9 mouse cellular contexts compared by ENCODE assay signal in the genomic region with DNA sequence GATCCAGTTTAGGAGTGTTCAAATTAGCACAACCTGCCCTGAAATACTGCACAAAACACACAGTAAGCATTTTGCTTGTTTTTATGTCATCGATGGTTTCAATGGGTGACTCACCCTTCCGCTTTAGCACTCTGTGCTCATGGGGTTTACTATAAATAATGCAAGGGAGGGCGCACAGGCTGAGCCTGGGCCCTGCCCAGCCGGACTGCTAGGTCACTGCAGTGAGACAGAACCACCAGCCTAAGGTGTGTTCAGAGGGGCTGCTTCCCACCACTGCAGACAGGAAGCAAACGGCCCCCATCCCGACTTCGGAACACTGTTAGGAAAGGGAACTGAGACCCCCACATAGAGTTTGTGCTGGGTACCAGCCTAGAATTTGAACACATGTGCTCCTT. TPM values are rescaled to one million over a fixed set of nuclear protein-coding genes. Genes with fewer than 3 reads are reported as not detected.
DNase-seq lines count a peak whose midpoint lies in the region; ATAC-seq and TF ChIP-seq lines count a peak whose summit lies in the region.
"Had no signal": no experiment of that assay in that cellular context is flagged by ENCODE, and none has a peak within 500 bp of the region (broad histone marks: within the 10 kb centered on the region; RNA-seq: fewer than 3 reads in every experiment).

No protein-coding gene starts in this region.

- peak; percentile 65; the same call in 1 of the 2 replicates for ATAC-seq in heart, embryonic 14.5 days (ENCODE audit: insufficient number of reproducible peaks, insufficient read depth, low FRiP score, low read depth)
- ATAC-seq in megakaryocyte progenitor cell, adult 5-6 weeks (replicated peaks; ENCODE audit: poor library complexity), result peak; percentile 37
- no peak for ATAC-seq in erythroblast, adult 5-6 weeks (replicated peaks; ENCODE audit: low FRiP score, poor library complexity, severe bottlenecking)
- ATAC-seq in hindbrain, postnatal 0 days, result no peak

- H3K27me3 ChIP-seq in heart, embryonic 14.5 days (ENCODE audit: control insufficient read depth, insufficient read depth, low read length), result peaks cover 7% of the 10 kb centered on the region
- no peaks in the 10 kb centered on the region for H3K27me3 ChIP-seq in hindbrain, postnatal 0 days (ENCODE audit: insufficient read depth, low read length)

- 0 out of 2 replicates have a peak overlapping the region, but pooled peaks have one; percentile 10 for H3K9ac ChIP-seq in heart, embryonic 14.5 days (ENCODE audit: low read length)
- no peak overlapping the region for H3K9ac ChIP-seq in hindbrain, postnatal 0 days (replicated peaks; ENCODE audit: low read length)

- no peaks in the 10 kb centered on the region for H3K36me3 ChIP-seq in heart, embryonic 14.5 days (ENCODE audit: control insufficient read depth, insufficient read depth, low read length)
- H3K36me3 ChIP-seq in hindbrain, postnatal 0 days (ENCODE audit: insufficient read depth, low read length), result no peaks in the 10 kb centered on the region

- peaks cover 19 to 42% of the 10 kb centered on the region in 2 experiments for H3K4me1 ChIP-seq in heart, embryonic 14.5 days (ENCODE audit: control insufficient read depth in 2 of 2, insufficient read depth in 2 of 2, low read length in 2 of 2)
- no peaks in the 10 kb centered on the region for H3K4me1 ChIP-seq in hindbrain, postnatal 0 days (ENCODE audit: insufficient read depth, low read length)

- peak overlapping the region in 1 of 2 experiments; percentile 47; a peak in 1 of 4 replicates for H3K27ac ChIP-seq in heart, embryonic 14.5 days (replicated peaks in 1 of 2; ENCODE audit: control insufficient read depth in 1 of 2, insufficient read depth in 1 of 2, low read depth in 2 of 2, low read length in 2 of 2)
- H3K27ac ChIP-seq in hindbrain, postnatal 0 days, result no peak overlapping the region
- H3K27ac ChIP-seq: midbrain, embryonic 10.5 days had no signal

- WGBS in heart, embryonic 14.5 days, result 42% methylated on average over 7 of the region's 7 CpGs
- WGBS in hindbrain, postnatal 0 days, result 87% methylated on average over 7 of the region's 7 CpGs

- no peak overlapping the region for H3K4me3 ChIP-seq in heart, embryonic 14.5 days (ENCODE audit: control insufficient read depth in 1 of 2, insufficient read depth in 1 of 2, low read depth in 1 of 2, low read length in 2 of 2)
- H3K4me3 ChIP-seq in hindbrain, postnatal 0 days (ENCODE audit: low read length), result no peak overlapping the region
- H3K4me3 ChIP-seq: midbrain, embryonic 10.5 days had no signal

- peak; percentile 62 for DNase-seq in layer of hippocampus, adult 11-12 months (ENCODE audit: low spot score)
- DNase-seq in layer of hippocampus, postnatal 10 days (ENCODE audit: low spot score in 2 of 2), result no peak
- DNase-seq in adrenal gland, postnatal 36 days, result peak; percentile 25 to 58
- DNase-seq in hindbrain, postnatal 0 days (ENCODE audit: low spot score), result no peak
- DNase-seq: thymus, postnatal 14 days had no signal

- H3K4me2 ChIP-seq in heart, embryonic 14.5 days (ENCODE audit: low read length), result peak overlapping the region; percentile 25
- no peak overlapping the region for H3K4me2 ChIP-seq in hindbrain, postnatal 0 days (ENCODE audit: low read depth, low read length)

- no peak for TF ChIP-seq CTCF in hindbrain, postnatal 0 days (IDR thresholded peaks at IDR 0.05; ENCODE audit: low read depth)

- no peaks in the 10 kb centered on the region for H3K9me3 ChIP-seq in heart, embryonic 14.5 days (ENCODE audit: control insufficient read depth, low read length)
- H3K9me3 ChIP-seq in hindbrain, postnatal 0 days (ENCODE audit: low read length), result no peaks in the 10 kb centered on the region
- H3K9me3 ChIP-seq: midbrain, embryonic 10.5 days had no signal

RNA-seq across cellular contexts. Expression of a gene that starts 18.6 kb away (rescaled TPM):
- total RNA-seq in layer of hippocampus, postnatal 10 days (2021), result 10 to 100 TPM; 58.2 to 66.3 TPM
- 10 to 100 TPM; 33.5 to 62.9 TPM for total RNA-seq in adrenal gland, postnatal 36 days (2021)
- polyA plus RNA-seq in heart, embryonic 14.5 days (2014; fragmentation: Nextera tagmentation; extraction: Ambion mirVana), result 2.1 and 3.3 TPM in 2 replicates
- total RNA-seq in megakaryocyte progenitor cell, adult 5-6 weeks (2015), result 4.7 and 5.8 TPM in 2 replicates
- 4.7 and 5.2 TPM in 2 replicates for total RNA-seq in megakaryocyte progenitor cell, adult 5-6 weeks (2017)
- 1.7 and 2.9 TPM in 2 replicates for total RNA-seq in erythroblast, adult 5-6 weeks (2015; ENCODE audit: low replicate concordance)
- 0.77 and 1.8 TPM in 2 replicates for total RNA-seq in erythroblast, adult 5-6 weeks (2017; ENCODE audit: low replicate concordance)
- total RNA-seq in hindbrain, postnatal 0 days (2014; rRNA removed), result 11.2 and 13.5 TPM in 2 replicates
- polyA plus RNA-seq in hindbrain, postnatal 0 days (2015; fragmentation: Nextera tagmentation; extraction: Ambion mirVana), result 5.4 and 6.8 TPM in 2 replicates

Comparison
In these comparisons a context has a peak if more than half of its experiments do, and no peak if none do; other contexts are left out.
1. DNase-seq: peak in layer of hippocampus, adult 11-12 months (single experiment) and adrenal gland, postnatal 36 days (2 of 2); none in layer of hippocampus, postnatal 10 days (0 of 2) and hindbrain, postnatal 0 days (single experiment).
2. ATAC-seq: peak in heart, embryonic 14.5 days (single experiment) and megakaryocyte progenitor cell, adult 5-6 weeks (single experiment); none in erythroblast, adult 5-6 weeks (single experiment) and hindbrain, postnatal 0 days (single experiment).